Mouse (Mus musculus): ENCODE measurements around the gene Hist1h4b. TPM values are rescaled to one million over a fixed set of nuclear protein-coding genes. Genes with fewer than 3 reads are reported as not detected.
A peak's percentile ranks its signal among the peaks of the same experiment; 100 is the strongest.

The Hist1h4b gene
- total RNA-seq, 2 experiments from 2014 or later, result 298 to 366 TPM

GRCm38 (mm10) chr13:23740256-23740840 is 16.5 kb upstream of the Hist1h4b start:
- no peak for DNase-seq (ENCODE audit: low spot score in 2 of 2)

GRCm38 (mm10) chr13:23740910-23741309 is 15.9 kb upstream of the Hist1h4b start:
- DNase-seq (ENCODE audit: low spot score in 2 of 2), result no peak

GRCm38 (mm10) chr13:23742007-23742406 is 14.8 kb upstream of the Hist1h4b start:
- DNase-seq (ENCODE audit: low spot score in 2 of 2), result no peak

- no peak for DNase-seq (ENCODE audit: low spot score in 2 of 2)
Observed at GRCm38 (mm10) chr13:23743215-23743614, 13.6 kb upstream of the Hist1h4b start.

- no peak for DNase-seq (ENCODE audit: low spot score in 2 of 2)
Observed at GRCm38 (mm10) chr13:23743963-23744362, 12.8 kb upstream of the Hist1h4b start.

- no peak for DNase-seq (ENCODE audit: low spot score in 2 of 2)
Observed at GRCm38 (mm10) chr13:23744421-23745380, 12.1 kb upstream of the Hist1h4b start.

- DNase-seq (ENCODE audit: low spot score in 2 of 2), result peak; percentile 59 to 84
Observed at GRCm38 (mm10) chr13:23745381-23746161, 11.2 kb upstream of the Hist1h4b start, which contains the start of gene Hist1h3c. Hist1h3c (minus strand) TSS chr13:23745602.

- DNase-seq (ENCODE audit: low spot score in 2 of 2), result peak in 1 of 2 experiments; percentile 57
Observed at GRCm38 (mm10) chr13:23746201-23747080, 10.4 kb upstream of the Hist1h4b start, which contains the start of gene Hist1h2bb. Hist1h2bb (plus strand) TSS chr13:23746734.

GRCm38 (mm10) chr13:23747081-23747891 is 9.5 kb upstream of the Hist1h4b start:
- no peak for DNase-seq (ENCODE audit: low spot score in 2 of 2)

GRCm38 (mm10) chr13:23747892-23748288 is 8.9 kb upstream of the Hist1h4b start:
- DNase-seq (ENCODE audit: low spot score in 2 of 2), result no peak

- DNase-seq (ENCODE audit: low spot score in 2 of 2), result no peak
Observed at GRCm38 (mm10) chr13:23749563-23750121, 7.2 kb upstream of the Hist1h4b start.

- peak in 1 of 2 experiments; percentile 46 for DNase-seq (ENCODE audit: low spot score in 2 of 2)
Observed at GRCm38 (mm10) chr13:23750839-23751477, 5.9 kb upstream of the Hist1h4b start, which contains the start of gene Hist1h2ab. Hist1h2ab (plus strand) TSS chr13:23751126.

- DNase-seq (ENCODE audit: low spot score in 2 of 2), result no peak
Observed at GRCm38 (mm10) chr13:23751478-23751956, 5.3 kb upstream of the Hist1h4b start.

GRCm38 (mm10) chr13:23752067-23752741 is 4.6 kb upstream of the Hist1h4b start, which contains the start of gene Hist1h3b:
Hist1h3b (plus strand) TSS chr13:23752267.
- DNase-seq (ENCODE audit: low spot score in 2 of 2), result peak; percentile 61 to 89

GRCm38 (mm10) chr13:23752742-23753172 is 4.1 kb upstream of the Hist1h4b start:
- DNase-seq (ENCODE audit: low spot score in 2 of 2), result no peak

GRCm38 (mm10) chr13:23753314-23754078 is 3.3 kb upstream of the Hist1h4b start:
- DNase-seq (ENCODE audit: low spot score in 2 of 2), result no peak

- DNase-seq (ENCODE audit: low spot score in 2 of 2), result no peak
Observed at GRCm38 (mm10) chr13:23755000-23755399, 1.8 kb upstream of the Hist1h4b start.

Data from gastrocnemius, postnatal 4 days (tissue).